Mouse (Mus musculus): Measurements from ENCODE around the gene Mamld1.

The Mamld1 gene

DNA sequence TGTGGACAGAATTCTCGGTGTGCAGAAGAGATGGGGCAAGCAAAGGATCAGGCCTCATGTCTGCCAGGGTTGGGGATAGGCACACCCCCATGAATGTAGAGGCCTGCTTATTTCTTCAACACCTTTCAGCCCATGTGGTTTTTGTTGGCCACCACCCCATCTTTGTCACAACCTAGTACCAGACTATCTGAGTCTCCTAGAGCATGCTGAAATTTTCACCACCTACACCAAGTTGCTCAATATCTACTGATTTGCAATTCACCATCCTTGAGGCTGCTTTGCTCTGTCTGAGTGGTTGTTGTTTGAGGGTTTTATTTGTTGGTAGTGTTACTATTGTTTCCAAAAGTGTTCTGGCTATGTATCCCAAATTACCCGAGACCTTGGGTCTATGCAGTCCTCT, 91.3 kb downstream of the Mamld1 start:
- no peak for DNase-seq (ENCODE audit: low spot score)

DNA sequence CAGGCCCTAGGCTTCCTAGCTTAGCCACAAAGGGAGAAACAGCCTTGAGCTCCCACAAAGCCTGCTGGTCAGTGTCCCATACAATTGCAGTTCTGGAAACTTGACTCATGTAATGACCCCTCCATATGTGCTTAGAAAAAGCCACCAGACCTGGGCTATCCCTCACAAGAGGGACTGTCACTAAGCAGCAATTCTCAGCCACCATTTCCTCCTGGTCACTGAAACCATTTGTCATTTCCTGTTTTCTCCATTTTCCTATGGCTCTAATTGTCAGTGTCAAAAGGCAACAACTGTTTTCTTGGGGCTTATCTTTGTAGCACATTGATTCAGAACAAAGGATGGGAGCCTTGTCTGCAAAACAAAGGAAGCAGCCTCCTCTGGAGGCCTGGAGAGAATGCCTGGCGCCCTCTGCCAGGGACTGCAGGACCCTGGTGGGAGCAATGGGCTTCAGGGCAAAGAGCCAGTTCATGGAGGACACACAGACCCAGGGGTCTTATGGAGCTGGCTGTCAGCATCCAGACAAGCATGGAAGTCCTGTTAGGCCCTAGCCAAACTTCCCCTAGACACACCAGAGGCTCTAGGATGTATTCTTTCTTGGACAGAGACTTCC, 99.5 kb downstream of the Mamld1 start:
- DNase-seq (ENCODE audit: low spot score): no peak

DNA sequence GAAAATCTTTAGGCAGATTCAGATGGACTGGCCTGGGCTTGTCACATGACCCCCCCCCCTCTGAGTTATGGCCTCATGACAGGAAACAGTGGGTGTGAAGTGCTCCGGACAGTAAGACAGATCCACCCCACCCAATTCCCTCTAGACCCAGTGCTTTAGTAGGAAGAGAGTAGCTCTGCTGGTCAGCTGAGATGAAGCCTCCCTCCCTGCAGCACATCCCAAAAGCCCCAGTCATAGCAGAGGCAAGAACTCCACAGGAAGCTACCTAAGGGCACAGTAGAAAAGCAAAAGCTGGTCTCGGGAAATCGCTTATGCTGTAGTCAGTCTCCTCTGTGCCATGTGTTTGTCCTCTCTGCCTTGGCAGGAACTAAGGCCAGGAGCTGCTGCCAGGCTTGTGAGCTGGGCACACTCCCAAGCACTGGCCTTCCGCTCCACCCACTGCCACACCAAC, 100.5 kb downstream of the Mamld1 start:
- DNase-seq (ENCODE audit: low spot score): peak; percentile 12

DNA sequence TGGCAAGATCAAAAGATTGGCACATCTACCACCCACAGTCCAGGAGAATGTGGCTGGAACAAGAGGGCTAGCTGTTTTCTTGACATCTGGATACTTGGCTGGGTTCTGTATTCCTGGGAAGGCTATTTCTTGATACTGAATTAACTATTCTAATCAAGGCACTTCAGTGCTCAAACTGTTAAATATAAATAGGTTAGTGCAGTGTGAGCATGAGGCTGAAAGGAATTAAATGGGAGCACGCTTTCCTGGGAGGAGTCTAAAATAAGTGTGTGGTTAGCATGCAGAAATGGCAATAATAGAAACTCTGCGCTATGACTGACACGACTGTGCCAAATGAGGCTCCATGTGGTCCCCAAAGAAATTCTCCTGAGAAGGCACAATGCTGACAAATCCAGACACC, 131.5 kb downstream of the Mamld1 start:
- DNase-seq (ENCODE audit: low spot score): no peak

DNA sequence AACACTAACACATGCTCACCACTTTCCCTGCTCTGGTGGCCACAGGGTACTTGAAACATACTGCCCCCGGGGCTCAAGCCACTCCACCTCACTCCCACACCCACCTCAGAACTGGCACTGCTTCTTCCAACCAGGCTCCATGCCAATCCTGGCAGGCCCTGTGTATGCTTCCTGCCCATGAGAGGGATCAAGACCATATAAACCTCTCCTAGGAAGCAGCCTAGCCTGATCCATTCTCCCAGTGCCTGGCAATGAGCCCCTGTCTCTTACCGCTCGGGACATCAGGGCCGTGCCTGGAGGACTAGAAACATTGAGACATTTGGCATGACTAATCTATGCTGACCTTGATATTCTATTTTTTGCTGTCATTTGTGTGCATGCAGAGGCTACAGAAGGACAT, 133.6 kb downstream of the Mamld1 start:
- DNase-seq (ENCODE audit: low spot score): no peak

DNA sequence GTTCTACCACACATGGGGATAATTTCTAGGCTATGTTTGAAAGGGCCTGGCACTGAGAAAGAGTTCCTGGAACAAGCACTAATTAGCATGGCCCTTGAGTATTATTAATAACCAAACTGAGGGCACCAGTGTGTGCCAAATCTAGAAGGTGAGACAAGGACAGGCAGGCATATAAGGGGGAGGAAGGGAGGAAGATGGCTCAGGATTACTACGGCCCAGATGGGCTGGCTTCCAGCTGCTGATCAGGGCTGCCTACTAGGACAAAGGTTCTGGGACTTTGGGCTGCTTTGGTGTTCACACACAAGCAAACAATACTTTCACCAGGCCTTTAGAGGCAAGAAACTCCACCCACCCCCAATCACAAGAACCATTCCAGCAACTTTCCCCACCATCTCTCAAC, 136.3 kb downstream of the Mamld1 start:
- no peak for DNase-seq (ENCODE audit: low spot score)

DNA sequence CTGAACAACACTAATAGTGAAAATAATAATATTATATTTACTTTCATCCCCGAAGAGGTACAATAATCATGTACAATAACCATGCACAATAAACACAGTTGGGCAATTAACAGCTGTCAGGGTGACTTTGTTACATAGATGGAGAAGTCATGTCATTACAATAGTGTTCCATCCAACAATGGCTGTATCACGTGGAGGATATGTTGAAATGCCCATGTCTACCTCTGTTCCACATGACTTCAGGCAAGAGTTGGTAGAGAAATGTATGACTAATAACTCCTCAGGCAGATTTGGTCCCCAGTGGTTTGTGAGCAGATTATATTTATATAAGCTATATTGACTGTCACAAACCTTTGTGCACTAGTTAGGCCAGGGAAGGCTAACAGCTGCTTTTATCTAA, 154.7 kb downstream of the Mamld1 start:
- DNase-seq (ENCODE audit: low spot score): no peak
